Mouse (Mus musculus): ENCODE results near the gene Cldn7. TPM values are rescaled to one million over a fixed set of nuclear protein-coding genes. Genes with fewer than 3 reads are reported as not detected.
A peak's percentile ranks its signal among the peaks of the same experiment; 100 is the strongest.

Gene Cldn7
- total and polyA plus RNA-seq, 3 experiments = 0.31 to 0.36 TPM; not detected in 1

DNA sequence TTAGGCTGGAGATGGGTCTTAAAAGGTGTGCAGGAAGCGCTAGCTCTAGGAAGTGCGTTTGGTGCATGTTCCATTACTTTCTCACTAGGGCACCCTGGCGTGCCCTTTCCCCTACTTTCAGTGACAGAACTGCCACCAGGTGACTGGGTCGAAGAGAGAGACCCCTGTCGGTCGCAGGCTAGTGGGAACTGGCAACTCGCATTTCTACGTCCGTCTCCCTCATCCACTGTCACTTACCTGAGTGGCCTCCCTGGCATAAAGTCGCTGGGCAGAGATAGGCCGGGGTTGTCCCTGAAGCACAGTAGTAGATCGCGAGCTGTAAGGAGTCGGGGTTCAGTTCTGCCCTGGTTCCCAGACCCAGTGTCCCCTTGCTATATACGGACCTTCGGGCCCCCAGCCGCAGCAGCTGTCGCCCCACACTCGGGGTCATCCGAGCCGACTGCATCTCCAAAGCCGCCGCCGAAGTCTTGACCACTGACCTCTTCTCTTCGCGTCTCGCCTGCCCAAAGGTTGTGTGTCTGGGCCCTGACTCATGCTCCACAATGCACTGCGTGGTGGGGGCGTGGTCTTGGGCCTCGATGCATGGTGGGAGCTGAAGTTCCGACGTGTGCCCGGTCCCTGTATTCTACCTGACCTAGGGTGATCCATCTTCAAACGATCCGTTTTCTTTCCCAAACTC is 50.4 kb downstream of the Cldn7 start, which contains the start of gene Acadvl:
Gene Acadvl, minus strand, starts transcription at position 532 of the 679 bp plus-strand sequence.
- peak within 1 kb of the TSS; percentile 82 to 86 for H3K4me3 ChIP-seq (ENCODE audit: control insufficient read depth in 1 of 2, insufficient read depth in 1 of 2, low read depth in 2 of 2, low read length in 2 of 2)
- H3K4me1 ChIP-seq (ENCODE audit: control insufficient read depth in 1 of 2, insufficient read depth in 2 of 2, low read length in 2 of 2) = peaks cover 6 to 30% of the 10 kb centered on the region in 2 experiments
- peaks cover 0 to 32% of the 10 kb centered on the region in 2 experiments; a peak in 2 of 4 replicates for H3K36me3 ChIP-seq (ENCODE audit: control insufficient read depth in 1 of 2, insufficient read depth in 2 of 2, low read length in 2 of 2)
- TF ChIP-seq CTCF (IDR thresholded peaks at IDR 0.05 in 2 of 3, conservative IDR thresholded peaks at IDR 0.05 in 1 of 3; ENCODE audit: control insufficient read depth in 1 of 3, insufficient read depth in 1 of 3, low read depth in 2 of 3, low read length in 3 of 3, poor library complexity in 1 of 3, severe bottlenecking in 1 of 3) (peak; percentile 40 to 59 (median 50); a peak in 5 of 6 replicates), BHLHE40 (IDR thresholded peaks at IDR 0.05; ENCODE audit: borderline replicate concordance, low read depth, low read length) (no peak), KAT2A (conservative IDR thresholded peaks at IDR 0.05; ENCODE audit: low read depth, low read length) (peak; percentile 90), MYB (IDR thresholded peaks at IDR 0.05; ENCODE audit: low read depth, low read length) (no peak), GATA1 (IDR thresholded peaks at IDR 0.05; ENCODE audit: low read depth, low read length) (no peak), MAZ (IDR thresholded peaks at IDR 0.05; ENCODE audit: low read depth, low read length) (peak; percentile 85; the same call in 1 of the 2 replicates), MAFK (IDR thresholded peaks at IDR 0.05; ENCODE audit: borderline replicate concordance, low read depth, low read length) (no peak), UBTF (IDR thresholded peaks at IDR 0.05; ENCODE audit: borderline replicate concordance, insufficient read depth, low read depth, low read length) (no peak), SIN3A (IDR thresholded peaks at IDR 0.05; ENCODE audit: low read length) (peak; percentile 83), POLR2AphosphoS5 (IDR thresholded peaks at IDR 0.05; ENCODE audit: borderline replicate concordance, low read depth, low read length) (no peak), ZNF384 (IDR thresholded peaks at IDR 0.05; ENCODE audit: low read depth, low read length) (peak; percentile 26; the same call in 1 of the 2 replicates), POLR2A (IDR thresholded peaks at IDR 0.05; ENCODE audit: control insufficient read depth in 1 of 2, insufficient read depth in 1 of 2, low read depth in 1 of 2, low read length in 2 of 2, poor library complexity in 1 of 2) (peak in 1 of 2 experiments; percentile 87; a peak in 2 of 4 replicates), NRF1 (IDR thresholded peaks at IDR 0.05; ENCODE audit: insufficient read depth, low read depth, low read length, poor library complexity, severe bottlenecking) (peak; percentile 42; the same call in 1 of the 2 replicates), JUND (IDR thresholded peaks at IDR 0.05; ENCODE audit: low read depth, low read length) (no peak), ZKSCAN1 (IDR thresholded peaks at IDR 0.05; ENCODE audit: low read depth, low read length) (no peak; the same call in 1 of the 2 replicates), USF1 (IDR thresholded peaks at IDR 0.05; ENCODE audit: low read depth, low read length) (peak; percentile 50), GABPA (IDR thresholded peaks at IDR 0.05; ENCODE audit: low read depth, low read length) (0 out of 2 replicates have a peak, but pooled peaks have one; percentile 19), SMC3 (IDR thresholded peaks at IDR 0.05; ENCODE audit: low read depth, low read length) (peak; percentile 40; the same call in 1 of the 2 replicates), ZC3H11A (IDR thresholded peaks at IDR 0.05; ENCODE audit: low read depth, low read length) (no peak), EP300 (IDR thresholded peaks at IDR 0.05; ENCODE audit: low read depth in 1 of 2, low read length in 2 of 2) (no peak), E2F4 (IDR thresholded peaks at IDR 0.05; ENCODE audit: borderline replicate concordance, low read depth, low read length) (no peak), MEF2A (IDR thresholded peaks at IDR 0.05; ENCODE audit: extremely low read depth, insufficient replicate concordance, low read depth, low read length, poor library complexity, severe bottlenecking) (no peak), TBP (IDR thresholded peaks at IDR 0.05; ENCODE audit: low read depth, low read length) (peak; percentile 69), USF2 (IDR thresholded peaks at IDR 0.05; ENCODE audit: borderline replicate concordance in 1 of 2, insufficient read depth in 1 of 2, low read depth in 1 of 2, low read length in 2 of 2) (no peak), MAX (IDR thresholded peaks at IDR 0.05; ENCODE audit: low read length) (peak; percentile 41; the same call in 1 of the 2 replicates), ZMIZ1 (IDR thresholded peaks at IDR 0.05; ENCODE audit: low read depth, low read length) (peak; percentile 82; the same call in 1 of the 2 replicates), CHD1 (IDR thresholded peaks at IDR 0.05; ENCODE audit: low read depth, low read length) (no peak), TAL1 (IDR thresholded peaks at IDR 0.05; ENCODE audit: low read length) (no peak), HCFC1 (IDR thresholded peaks at IDR 0.05; ENCODE audit: low read depth, low read length) (peak; percentile 98), RAD21 (IDR thresholded peaks at IDR 0.05; ENCODE audit: low read depth, low read length) (no peak; the same call in none of the 2 replicates), RCOR1 (IDR thresholded peaks at IDR 0.05; ENCODE audit: low read depth, low read length) (no peak), MXI1 (IDR thresholded peaks at IDR 0.05; ENCODE audit: low read depth, low read length) (peak; percentile 85), MYC (IDR thresholded peaks at IDR 0.05; ENCODE audit: low read depth, low read length) (no peak), POLR2AphosphoS2 (IDR thresholded peaks at IDR 0.05; ENCODE audit: low read length) (peak; percentile 97), NELFE (IDR thresholded peaks at IDR 0.05; ENCODE audit: low read depth, low read length) (peak; percentile 84)

More for the DNA sequence above, 50.4 kb downstream of the Cldn7 start, which contains the start of gene Acadvl:
- Histone ChIP-seq H3K27ac (ENCODE audit: control insufficient read depth, low read depth, low read length) (peak within 1 kb of the TSS; percentile 22), H3K27me3 (ENCODE audit: control insufficient read depth in 1 of 2, insufficient read depth in 2 of 2, low read length in 2 of 2) (no peaks in the 10 kb centered on the region), H3K9ac (ENCODE audit: control insufficient read depth, low read depth, low read length, poor library complexity, severe bottlenecking) (peak within 1 kb of the TSS; percentile 84), H3K79me2 (ENCODE audit: control insufficient read depth, insufficient read depth, low read length, poor library complexity) (peaks cover 20% of the 10 kb centered on the region), H3K9me3 (replicated peaks; ENCODE audit: insufficient read depth, low read length) (no peaks in the 10 kb centered on the region)
- DNase-seq (ENCODE audit: low read depth, low spot score) = peak; percentile 95
